ENCODE assay signal across 9 mouse cellular contexts in genomic region chr13:28720639-28721239, GRCm38 (mm10).
A peak's percentile ranks its signal among the peaks of the same experiment; 100 is the strongest.
DNase-seq lines count a peak whose midpoint lies in the region; ATAC-seq lines count a peak whose summit lies in the region.
"Had no signal": no experiment of that assay in that cellular context is flagged by ENCODE, and none has a peak within 500 bp of the region (broad histone marks: within the 10 kb centered on the region; RNA-seq: fewer than 3 reads in every experiment).

No protein-coding gene starts in this region.

- H3K36me3 ChIP-seq in embryonic facial prominence, embryonic 11.5 days (replicated peaks; ENCODE audit: control insufficient read depth, insufficient read depth, low read depth, low read length) = no peaks in the 10 kb centered on the region
- H3K36me3 ChIP-seq in heart, embryonic 11.5 days (ENCODE audit: control insufficient read depth, insufficient read depth, low read length) = no peaks in the 10 kb centered on the region
- H3K36me3 ChIP-seq in neural tube, embryonic 12.5 days = no peaks in the 10 kb centered on the region
- H3K36me3 ChIP-seq in intestine, embryonic 16.5 days (ENCODE audit: control insufficient read depth, insufficient read depth, low read length) = no peaks in the 10 kb centered on the region

- no peak overlapping the region for H3K27ac ChIP-seq in embryonic facial prominence, embryonic 11.5 days (replicated peaks; ENCODE audit: low read depth, low read length)
- H3K27ac ChIP-seq in heart, embryonic 11.5 days (ENCODE audit: low read depth, low read length) = no peak overlapping the region
- 0 out of 2 replicates have a peak overlapping the region, but pooled peaks have one; percentile 27 for H3K27ac ChIP-seq in neural tube, embryonic 12.5 days
- no peak overlapping the region for H3K27ac ChIP-seq in intestine, embryonic 16.5 days (ENCODE audit: low read length)

- DNase-seq in heart, adult 11 months = peak; percentile 90
- no peak for DNase-seq in heart, postnatal 25 days (ENCODE audit: low spot score)
- peak; percentile 39 for DNase-seq in embryonic facial prominence, embryonic 11.5 days (ENCODE audit: low spot score)
- peak; percentile 35 to 44 for DNase-seq in left cerebral cortex, adult 18-20 months (ENCODE audit: low spot score in 2 of 2)
- DNase-seq in spleen, adult 18-20 months = no peak

- peaks cover 8% of the 10 kb centered on the region; the same call in 1 of the 2 replicates for H3K4me1 ChIP-seq in embryonic facial prominence, embryonic 11.5 days (ENCODE audit: control insufficient read depth, insufficient read depth, low read length)
- peaks cover 35% of the 10 kb centered on the region for H3K4me1 ChIP-seq in heart, embryonic 11.5 days (ENCODE audit: control insufficient read depth, insufficient read depth, low read length)
- H3K4me1 ChIP-seq in neural tube, embryonic 12.5 days = peaks cover 54% of the 10 kb centered on the region
- H3K4me1 ChIP-seq in intestine, embryonic 16.5 days (ENCODE audit: control insufficient read depth, insufficient read depth, low read length) = peaks cover 16% of the 10 kb centered on the region

- no peak; the same call in 1 of the 2 replicates for ATAC-seq in embryonic facial prominence, embryonic 11.5 days (replicated peaks; ENCODE audit: insufficient number of reproducible peaks, low FRiP score, low TSS enrichment, low read depth)
- no peak for ATAC-seq in heart, embryonic 11.5 days (replicated peaks; ENCODE audit: insufficient number of reproducible peaks, low FRiP score, low TSS enrichment)
- ATAC-seq in neural tube, embryonic 12.5 days (ENCODE audit: low FRiP score, low read depth) = no peak
- no peak for ATAC-seq in intestine, embryonic 16.5 days

- H3K27me3 ChIP-seq in embryonic facial prominence, embryonic 11.5 days (ENCODE audit: control insufficient read depth, insufficient read depth, low read length) = no peaks in the 10 kb centered on the region
- H3K27me3 ChIP-seq in heart, embryonic 11.5 days (ENCODE audit: control insufficient read depth, insufficient read depth, low read length) = no peaks in the 10 kb centered on the region
- H3K27me3 ChIP-seq in neural tube, embryonic 12.5 days (replicated peaks) = no peaks in the 10 kb centered on the region
- H3K27me3 ChIP-seq in intestine, embryonic 16.5 days (replicated peaks; ENCODE audit: control insufficient read depth, insufficient read depth, low read length) = no peaks in the 10 kb centered on the region
- H3K27me3 ChIP-seq: CH12.LX had no signal

- no peak overlapping the region for H3K9ac ChIP-seq in embryonic facial prominence, embryonic 11.5 days (replicated peaks; ENCODE audit: low read length)
- 0 out of 2 replicates have a peak overlapping the region, but pooled peaks have one; percentile 43 for H3K9ac ChIP-seq in heart, embryonic 11.5 days (ENCODE audit: low read depth, low read length)
- no peak overlapping the region for H3K9ac ChIP-seq in neural tube, embryonic 12.5 days
- H3K9ac ChIP-seq in intestine, embryonic 16.5 days (ENCODE audit: low read depth, low read length) = no peak overlapping the region

- no peak overlapping the region for H3K4me3 ChIP-seq in embryonic facial prominence, embryonic 11.5 days (ENCODE audit: low read depth, low read length)
- no peak overlapping the region for H3K4me3 ChIP-seq in heart, embryonic 11.5 days (ENCODE audit: low read depth, low read length)
- H3K4me3 ChIP-seq in neural tube, embryonic 12.5 days = no peak overlapping the region
- no peak overlapping the region for H3K4me3 ChIP-seq in intestine, embryonic 16.5 days (ENCODE audit: low read length)

- H3K9me3 ChIP-seq in embryonic facial prominence, embryonic 11.5 days (replicated peaks; ENCODE audit: control insufficient read depth, low read length) = no peaks in the 10 kb centered on the region
- no peaks in the 10 kb centered on the region for H3K9me3 ChIP-seq in heart, embryonic 11.5 days (replicated peaks; ENCODE audit: control insufficient read depth, low read length)
- H3K9me3 ChIP-seq in neural tube, embryonic 12.5 days = no peaks in the 10 kb centered on the region
- no peaks in the 10 kb centered on the region for H3K9me3 ChIP-seq in intestine, embryonic 16.5 days (ENCODE audit: control insufficient read depth, low read length)

- WGBS in embryonic facial prominence, embryonic 11.5 days = 41% methylated on average over 11 of the region's 11 CpGs
- 31% methylated on average over 11 of the region's 11 CpGs for WGBS in heart, embryonic 11.5 days (ENCODE audit: insufficient replicate concordance)
- WGBS in neural tube, embryonic 12.5 days = 45% methylated on average over 11 of the region's 11 CpGs
- 45% methylated on average over 11 of the region's 11 CpGs for WGBS in intestine, embryonic 16.5 days

- H3K4me2 ChIP-seq in embryonic facial prominence, embryonic 11.5 days (ENCODE audit: low read depth, low read length) = no peak overlapping the region
- H3K4me2 ChIP-seq in heart, embryonic 11.5 days = peak overlapping the region; percentile 52
- H3K4me2 ChIP-seq in neural tube, embryonic 12.5 days (replicated peaks) = peak overlapping the region; percentile 26; the same call in 1 of the 2 replicates
- H3K4me2 ChIP-seq in intestine, embryonic 16.5 days (ENCODE audit: low read depth, low read length) = no peak overlapping the region

- intact Hi-C loops in heart, postnatal 25 days (cut with DNase I) = loop anchor here (5.0 kb wide), 1 partner anchor 162 kb away; no protein-coding TSS in a partner anchor

Comparison
In these comparisons a context has a peak if more than half of its experiments do, and no peak if none do; other contexts are left out.
1. DNase-seq: peak in heart, adult 11 months (single experiment), embryonic facial prominence, embryonic 11.5 days (single experiment) and left cerebral cortex, adult 18-20 months (2 of 2); none in heart, postnatal 25 days (single experiment) and spleen, adult 18-20 months (0 of 2).
2. H3K4me2 ChIP-seq: peak in heart, embryonic 11.5 days (single experiment) and neural tube, embryonic 12.5 days (single experiment); none in embryonic facial prominence, embryonic 11.5 days (single experiment) and intestine, embryonic 16.5 days (single experiment).